Mouse (Mus musculus) bone marrow macrophage, adult 2 months (primary cell): ENCODE measurements around the gene Zeb2. TPM values are rescaled to one million over a fixed set of nuclear protein-coding genes. Genes with fewer than 3 reads are reported as not detected.
A peak's percentile ranks its signal among the peaks of the same experiment; 100 is the strongest.

Source experiments
- H3K27ac ChIP-seq: 2 replicates; pipeline ENCODE4 v1.5.1; 2012; ENCODE audit warnings: low read depth, low read length; ENCODE audit not compliant: insufficient read depth
- H3K4me1 ChIP-seq: 2 replicates; pipeline ENCODE4 v1.6.1; 2012; ENCODE audit warnings: low read length; ENCODE audit not compliant: control insufficient read depth, insufficient read depth
- H3K4me3 ChIP-seq: 2 replicates; pipeline ENCODE4 v1.5.1; 2012; ENCODE audit warnings: mild to moderate bottlenecking, low read length, moderate library complexity; ENCODE audit not compliant: insufficient read depth
- CTCF ChIP-seq: IDR thresholded peaks from 2 replicates; pipeline ENCODE4 v1.5.1; 2012; ENCODE audit warnings: low read depth, mild to moderate bottlenecking, low read length, moderate library complexity
- POLR2A ChIP-seq: IDR thresholded peaks from 2 replicates; pipeline ENCODE4 v1.6.1; 2012; ENCODE audit warnings: mild to moderate bottlenecking, low read depth, low read length, borderline replicate concordance
- polyA plus RNA-seq: library from polyadenylated mRNA; stranded (reverse); fragments of >200 nt; gene quantifications from 2 replicates; pipeline ENCODE4 v1.2.4, GENCODE M21; 2012; ENCODE audit not compliant: missing spikeins, insufficient read depth, insufficient read length

Gene Zeb2
- polyA plus RNA-seq, 1 experiment = 388 TPM

- Histone ChIP-seq H3K4me3 (no peak overlapping the region), H3K4me1 (peaks cover 36% of the 10 kb centered on the region), H3K27ac (no peak overlapping the region)
- TF ChIP-seq POLR2A = no peak
- TF ChIP-seq CTCF = no peak
Observed at GRCm38 (mm10) chr2:45097969-45098368, 19.2 kb downstream of the Zeb2 start.

DNA sequence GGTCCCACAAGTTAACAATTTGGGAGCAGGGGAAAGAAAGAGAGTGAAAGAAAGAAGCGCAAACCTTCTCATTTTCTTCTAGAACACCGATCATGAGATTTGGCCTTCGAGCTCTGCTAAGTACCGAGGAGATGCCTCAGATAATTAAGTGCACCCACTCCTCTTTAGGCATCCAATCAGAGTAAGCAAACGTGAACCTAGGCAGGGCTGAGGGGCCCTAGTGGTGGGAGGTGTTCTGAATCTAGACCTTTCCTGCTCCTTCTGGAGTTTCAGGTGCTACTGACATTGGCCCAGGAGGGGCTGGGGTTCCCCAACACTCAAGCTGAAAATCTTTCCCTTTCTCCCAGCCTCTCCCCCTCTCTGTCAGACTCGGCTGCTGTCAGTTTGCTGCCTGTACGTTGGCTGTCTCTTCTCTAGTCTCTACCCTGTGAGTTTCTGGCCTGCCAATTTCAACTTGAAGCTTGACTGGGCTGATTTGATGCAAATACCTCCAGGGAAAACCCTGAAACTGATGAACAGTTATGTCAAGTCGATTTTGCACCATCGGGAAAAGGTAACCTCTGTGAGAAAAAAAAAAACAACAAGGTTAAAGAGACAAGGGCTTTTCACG, 20.5 kb downstream of the Zeb2 start:
- TF ChIP-seq CTCF (no peak), POLR2A (no peak)
- H3K4me1 ChIP-seq = peaks cover 35% of the 10 kb centered on the region
- H3K4me3 ChIP-seq = no peak overlapping the region
- H3K27ac ChIP-seq = no peak overlapping the region

GRCm38 (mm10) chr2:45095825-45096224, 21.4 kb downstream of the Zeb2 start:
- no peak for TF ChIP-seq POLR2A
- H3K4me3 ChIP-seq = no peak overlapping the region
- H3K4me1 ChIP-seq = peaks cover 36% of the 10 kb centered on the region
- H3K27ac ChIP-seq = no peak overlapping the region

DNA sequence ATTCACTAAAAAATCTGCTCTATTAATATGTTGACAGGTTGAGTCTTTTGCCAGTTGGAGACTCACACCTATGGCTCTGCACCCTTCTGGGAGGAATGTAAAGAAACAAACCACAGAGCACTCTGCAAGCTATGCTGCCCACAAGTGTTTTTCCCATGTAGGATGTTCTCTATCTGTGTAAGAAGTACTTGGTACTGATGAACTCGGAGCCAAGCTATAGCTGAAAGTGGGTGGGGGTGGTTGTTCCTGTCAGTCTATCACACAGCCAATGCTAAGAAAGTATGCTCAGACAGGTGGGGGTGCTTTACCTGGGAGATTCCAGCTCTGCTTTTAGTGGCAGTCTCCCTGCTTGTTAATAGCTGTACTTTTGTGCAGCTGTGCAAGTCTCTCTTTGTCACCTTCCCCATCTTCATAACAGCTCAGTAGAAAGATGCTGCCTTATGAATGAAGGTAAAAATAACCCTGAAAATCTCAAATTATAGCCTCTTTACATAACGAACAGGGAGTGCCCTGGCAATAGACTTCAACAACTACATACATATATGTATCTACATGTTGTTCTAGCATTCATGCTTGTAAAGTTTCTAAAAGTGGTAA, 22.7 kb downstream of the Zeb2 start:
- Histone ChIP-seq H3K4me3 (no peak overlapping the region), H3K4me1 (peaks cover 39% of the 10 kb centered on the region), H3K27ac (no peak overlapping the region)
- TF ChIP-seq CTCF = no peak
- no peak for TF ChIP-seq POLR2A

GRCm38 (mm10) chr2:45093479-45093878, 23.7 kb downstream of the Zeb2 start:
- Histone ChIP-seq H3K27ac (no peak overlapping the region), H3K4me1 (peaks cover 49% of the 10 kb centered on the region), H3K4me3 (no peak overlapping the region)
- TF ChIP-seq POLR2A (no peak), CTCF (no peak)

DNA sequence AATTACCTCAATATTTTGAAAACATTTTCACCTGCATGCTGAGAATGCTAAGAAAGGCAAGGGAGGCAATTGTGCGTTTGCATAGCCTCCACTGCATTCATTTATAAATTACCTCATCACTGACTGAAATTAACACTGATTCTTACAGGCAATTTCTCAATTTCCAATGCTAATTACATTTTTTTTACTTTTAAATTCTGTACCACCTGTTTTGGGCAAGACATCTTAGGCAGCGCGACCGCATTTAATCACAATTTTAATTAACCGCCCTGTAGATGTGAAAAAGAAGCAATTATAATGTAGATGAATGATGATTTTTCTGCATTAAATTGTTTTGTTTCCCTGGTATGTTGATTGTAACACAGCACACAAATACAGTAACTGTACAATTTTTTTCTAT, 24.5 kb downstream of the Zeb2 start:
- TF ChIP-seq POLR2A = no peak
- no peak for TF ChIP-seq CTCF
- H3K27ac ChIP-seq = no peak overlapping the region
- no peak overlapping the region for H3K4me3 ChIP-seq
- peaks cover 51% of the 10 kb centered on the region for H3K4me1 ChIP-seq

- TF ChIP-seq CTCF (no peak), POLR2A (no peak)
- peaks cover 60% of the 10 kb centered on the region for H3K4me1 ChIP-seq
- H3K27ac ChIP-seq = peak overlapping the region; percentile 2; the same call in 1 of the 2 replicates
- no peak overlapping the region for H3K4me3 ChIP-seq
Observed at GRCm38 (mm10) chr2:45090529-45091297, 26.5 kb downstream of the Zeb2 start.

GRCm38 (mm10) chr2:45089251-45089530, 28.0 kb downstream of the Zeb2 start:
- Histone ChIP-seq H3K4me1 (peaks cover 60% of the 10 kb centered on the region), H3K4me3 (no peak overlapping the region), H3K27ac (peak overlapping the region; percentile 29)
- no peak for TF ChIP-seq CTCF
- TF ChIP-seq POLR2A = no peak

DNA sequence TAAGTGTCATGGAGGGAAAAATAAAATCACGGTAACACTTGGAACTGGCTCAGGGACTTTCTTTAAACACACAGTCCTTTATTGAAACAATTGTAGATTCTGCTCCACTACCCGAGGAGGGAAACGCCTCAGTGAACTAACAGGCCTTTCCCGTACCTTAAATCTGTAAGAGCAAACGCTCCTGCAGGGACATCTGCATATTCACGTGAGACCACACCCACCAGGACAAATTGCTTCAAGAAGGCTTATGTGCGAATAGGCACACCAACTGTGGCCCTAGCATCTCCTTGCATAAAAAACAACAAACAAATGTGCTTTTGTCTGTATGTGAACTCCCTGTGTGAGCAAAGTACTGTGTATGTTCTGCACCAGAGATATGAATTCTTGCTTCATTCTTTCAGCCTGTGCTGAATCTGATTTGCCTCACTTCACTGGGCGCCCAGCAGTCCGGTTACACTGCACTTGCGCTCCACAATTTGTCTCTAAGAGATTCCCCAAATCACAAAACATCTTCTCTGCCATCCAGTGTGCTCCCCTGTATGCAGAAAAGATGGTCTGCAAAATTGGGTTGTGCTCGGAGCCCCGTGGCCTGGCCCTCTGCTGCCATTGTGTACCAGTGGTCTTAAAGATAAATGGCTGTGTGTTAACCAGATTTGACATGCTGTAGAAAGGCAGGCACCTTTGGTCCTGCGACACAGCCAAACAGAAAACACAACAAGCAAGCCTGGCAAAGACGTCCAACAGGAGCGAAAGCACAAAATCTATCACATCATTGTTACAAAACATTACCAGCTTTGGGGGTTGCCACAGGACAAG, 28.6 kb downstream of the Zeb2 start:
- Histone ChIP-seq H3K27ac (peak overlapping the region; percentile 29; the same call in 1 of the 2 replicates), H3K4me1 (peaks cover 63% of the 10 kb centered on the region), H3K4me3 (no peak overlapping the region)
- no peak for TF ChIP-seq POLR2A
- no peak for TF ChIP-seq CTCF
